ENCODE assay signal across 23 mouse cellular contexts in the genomic region with DNA sequence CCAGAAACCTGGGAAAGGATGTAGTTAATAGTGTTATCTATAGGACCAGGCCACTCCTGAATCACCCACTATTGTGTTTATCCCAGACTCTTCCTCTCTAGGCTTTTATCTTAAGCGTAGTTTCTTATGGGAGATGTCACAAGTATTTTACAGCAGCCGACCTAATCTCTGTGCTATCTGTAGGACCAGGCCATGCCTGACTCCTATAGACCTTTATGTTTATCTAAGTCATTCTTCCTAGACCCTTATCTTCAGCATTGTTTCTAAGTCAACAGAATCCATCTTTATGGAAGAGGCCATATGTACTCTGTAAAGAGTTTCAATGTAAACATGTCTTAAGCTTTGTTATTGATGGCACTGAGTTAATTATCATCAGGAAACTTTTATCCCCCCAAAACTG. TPM values are rescaled to one million over a fixed set of nuclear protein-coding genes. Genes with fewer than 3 reads are reported as not detected.
"Had no signal": no experiment of that assay in that cellular context is flagged by ENCODE, and none has a peak within 500 bp of the region (broad histone marks: within the 10 kb centered on the region; RNA-seq: fewer than 3 reads in every experiment).

No protein-coding gene starts in this region.

- DNase-seq: kidney, adult 9 months; kidney, postnatal 14 days; kidney, postnatal 4 days; left cerebral cortex, postnatal 4 days; liver, postnatal 0 days; lung, postnatal 14 days; right cerebral cortex, adult 18-20 months; right cerebral cortex, postnatal 14 days; right cerebral cortex, postnatal 4 days; thymus, adult 2 months; thymus, postnatal 14 days; thymus, postnatal 4 days had no signal

- H3K9me3 ChIP-seq: limb, embryonic 12.5 days; limb, embryonic 15.5 days; midbrain, embryonic 12.5 days; midbrain, embryonic 15.5 days; neural tube, embryonic 12.5 days; neural tube, embryonic 15.5 days had no signal

- H3K9ac ChIP-seq: limb, embryonic 12.5 days; limb, embryonic 15.5 days; liver, embryonic 14.5 days; liver, postnatal 0 days; midbrain, embryonic 12.5 days; midbrain, embryonic 15.5 days; neural tube, embryonic 12.5 days; neural tube, embryonic 15.5 days had no signal

- H3K4me3 ChIP-seq: limb, embryonic 12.5 days; limb, embryonic 15.5 days; midbrain, embryonic 12.5 days; midbrain, embryonic 15.5 days; neural tube, embryonic 12.5 days; neural tube, embryonic 15.5 days had no signal

- H3K27ac ChIP-seq: limb, embryonic 12.5 days; limb, embryonic 15.5 days; liver, embryonic 14.5 days; macrophage; midbrain, embryonic 12.5 days; midbrain, embryonic 15.5 days; neural tube, embryonic 12.5 days; neural tube, embryonic 15.5 days; stomach, postnatal 0 days had no signal

- ATAC-seq: liver, postnatal 0 days; midbrain, embryonic 15.5 days had no signal

- H3K4me2 ChIP-seq: limb, embryonic 12.5 days; limb, embryonic 15.5 days; liver, embryonic 11.5 days; midbrain, embryonic 12.5 days; midbrain, embryonic 15.5 days; neural tube, embryonic 12.5 days; neural tube, embryonic 15.5 days had no signal

- H3K4me1 ChIP-seq: limb, embryonic 15.5 days; neural tube, embryonic 12.5 days; neural tube, embryonic 15.5 days had no signal

- H3K27me3 ChIP-seq: limb, embryonic 12.5 days; limb, embryonic 15.5 days; midbrain, embryonic 12.5 days; midbrain, embryonic 15.5 days; neural tube, embryonic 12.5 days; neural tube, embryonic 15.5 days had no signal

- H3K36me3 ChIP-seq: limb, embryonic 12.5 days; limb, embryonic 15.5 days; midbrain, embryonic 12.5 days; midbrain, embryonic 15.5 days; neural tube, embryonic 12.5 days; neural tube, embryonic 15.5 days had no signal

RNA-seq across cellular contexts. Expression of gene Pxdc1, which starts 50.5 kb away (rescaled TPM):
- total RNA-seq: megakaryocyte, adult 5-6 weeks had no signal
